Mouse (Mus musculus): ENCODE measurements around the gene Tnfrsf13b. TPM values are rescaled to one million over a fixed set of nuclear protein-coding genes. Genes with fewer than 3 reads are reported as not detected.

The Tnfrsf13b gene
- polyA plus RNA-seq, 1 experiment from 2014 or later = 2.6 TPM

GRCm38 (mm10) chr11:61193392-61193791 is 66.8 kb downstream of the Tnfrsf13b start:
- Histone ChIP-seq H3K4me1 (replicated peaks; ENCODE audit: control insufficient read depth, insufficient read depth) (no peaks in the 10 kb centered on the region), H3K9ac (ENCODE audit: low read length) (no peak overlapping the region), H3K27me3 (ENCODE audit: control insufficient read depth, insufficient read depth, low read length) (no peaks in the 10 kb centered on the region), H3K36me3 (ENCODE audit: control insufficient read depth, insufficient read depth, low read length) (no peaks in the 10 kb centered on the region), H3K27ac (replicated peaks) (no peak overlapping the region), H3K4me2 (replicated peaks; ENCODE audit: low read depth) (no peak overlapping the region), H3K9me3 (ENCODE audit: control insufficient read depth, low read length) (no peaks in the 10 kb centered on the region), H3K4me3 (ENCODE audit: low read depth, low read length) (no peak overlapping the region)
- TF ChIP-seq CTCF (IDR thresholded peaks at IDR 0.05; ENCODE audit: low read depth) (peak; percentile 98), EP300 (optimal IDR thresholded peaks at IDR 0.05) (no peak)
- DNase-seq (ENCODE audit: low spot score) (peak; percentile 87), ATAC-seq (ENCODE audit: low FRiP score, low TSS enrichment) (peak; percentile 81; the same call in 1 of the 2 replicates)
- WGBS = 7% methylated on average over 9 of the region's 9 CpGs

- Histone ChIP-seq H3K27ac (replicated peaks) (no peak overlapping the region), H3K9ac (ENCODE audit: low read length) (no peak overlapping the region), H3K27me3 (ENCODE audit: control insufficient read depth, insufficient read depth, low read length) (no peaks in the 10 kb centered on the region), H3K4me3 (ENCODE audit: low read depth, low read length) (no peak overlapping the region), H3K4me2 (replicated peaks; ENCODE audit: low read depth) (no peak overlapping the region), H3K36me3 (ENCODE audit: control insufficient read depth, insufficient read depth, low read length) (no peaks in the 10 kb centered on the region), H3K4me1 (replicated peaks; ENCODE audit: control insufficient read depth, insufficient read depth) (peaks cover 4% of the 10 kb centered on the region; the same call in 1 of the 2 replicates), H3K9me3 (ENCODE audit: control insufficient read depth, low read length) (no peaks in the 10 kb centered on the region)
- WGBS = 67% methylated on average over 14 of the region's 14 CpGs
- ATAC-seq (ENCODE audit: low FRiP score, low TSS enrichment) (no peak), DNase-seq (ENCODE audit: low spot score) (peak; percentile 50)
- TF ChIP-seq CTCF (IDR thresholded peaks at IDR 0.05; ENCODE audit: low read depth) = no peak
- no peak for TF ChIP-seq EP300 (optimal IDR thresholded peaks at IDR 0.05)
Observed at GRCm38 (mm10) chr11:61196616-61197353, 70.2 kb downstream of the Tnfrsf13b start.

- no peak for TF ChIP-seq CTCF (IDR thresholded peaks at IDR 0.05; ENCODE audit: low read depth)
- TF ChIP-seq EP300 (optimal IDR thresholded peaks at IDR 0.05) = no peak
- Histone ChIP-seq H3K27me3 (ENCODE audit: control insufficient read depth, insufficient read depth, low read length) (no peaks in the 10 kb centered on the region), H3K9ac (ENCODE audit: low read length) (no peak overlapping the region), H3K9me3 (ENCODE audit: control insufficient read depth, low read length) (no peaks in the 10 kb centered on the region), H3K4me3 (ENCODE audit: low read depth, low read length) (no peak overlapping the region), H3K27ac (replicated peaks) (0 out of 2 replicates have a peak overlapping the region, but pooled peaks have one; percentile 8), H3K4me2 (replicated peaks; ENCODE audit: low read depth) (no peak overlapping the region), H3K4me1 (replicated peaks; ENCODE audit: control insufficient read depth, insufficient read depth) (peaks cover 4% of the 10 kb centered on the region; the same call in 1 of the 2 replicates), H3K36me3 (ENCODE audit: control insufficient read depth, insufficient read depth, low read length) (no peaks in the 10 kb centered on the region)
- DNase-seq (ENCODE audit: low spot score) (no peak), ATAC-seq (ENCODE audit: low FRiP score, low TSS enrichment) (no peak)
Observed at GRCm38 (mm10) chr11:61197935-61198334, 71.4 kb downstream of the Tnfrsf13b start.

Other genes with a start within 250 kb of the Tnfrsf13b start
- 39.8 and 42.1 TPM in 2 replicates for gene Tmem11, start 247.5 kb upstream of the Tnfrsf13b start, polyA plus RNA-seq (2015; fragmentation: Nextera tagmentation; extraction: Ambion mirVana)
- gene Natd1, start 212.0 kb upstream of the Tnfrsf13b start, polyA plus RNA-seq (2015; fragmentation: Nextera tagmentation; extraction: Ambion mirVana) = 6.7 and 8.3 TPM in 2 replicates
- 105 and 108 TPM in 2 replicates for gene Map2k3, start 194.7 kb upstream of the Tnfrsf13b start, polyA plus RNA-seq (2015; fragmentation: Nextera tagmentation; extraction: Ambion mirVana)
- gene Kcnj12, start 104.2 kb upstream of the Tnfrsf13b start, polyA plus RNA-seq (2015; fragmentation: Nextera tagmentation; extraction: Ambion mirVana) = 0.59 and 0.77 TPM in 2 replicates
- gene Usp22, start 48.3 kb downstream of the Tnfrsf13b start, polyA plus RNA-seq (2015; fragmentation: Nextera tagmentation; extraction: Ambion mirVana) = 31.9 and 35.6 TPM in 2 replicates
- 3.4 and 3.9 TPM in 2 replicates for gene Aldh3a1, start 80.8 kb downstream of the Tnfrsf13b start, polyA plus RNA-seq (2015; fragmentation: Nextera tagmentation; extraction: Ambion mirVana)
- gene Aldh3a2, start 140.7 kb downstream of the Tnfrsf13b start, polyA plus RNA-seq (2015; fragmentation: Nextera tagmentation; extraction: Ambion mirVana) = 68.0 and 68.4 TPM in 2 replicates
- 0.12 and 0.29 TPM in 2 replicates for gene Slc47a2, start 216.1 kb downstream of the Tnfrsf13b start, polyA plus RNA-seq (2015; fragmentation: Nextera tagmentation; extraction: Ambion mirVana)

Data from stomach, postnatal 0 days (tissue).